Mouse (Mus musculus) frontal cortex, adult (tissue): ENCODE measurements at regions not wholly inside any gene's neighbourhood (a gene's known extent, or its start where the extent isn't known, plus 50 kb on each side); places are given as distances from the start of the nearest gene placed in this dataset.

Source experiments
- ATAC-seq: cut with Nextera tagmentation; 2 replicates; pipeline ENCODE4 v1.9.2; 2017; ENCODE audit warnings: mild to moderate bottlenecking, moderate library complexity, mixed read lengths; ENCODE audit not compliant: low TSS enrichment

GRCm38 (mm10) chr14:58499501-58499900, 429.2 kb downstream of the Fgf9 start:
- ATAC-seq = no peak

GRCm38 (mm10) chr14:58499071-58499470, 428.7 kb downstream of the Fgf9 start:
- no peak for ATAC-seq

- ATAC-seq = no peak
These were observed 426.6 kb downstream of the Fgf9 start for GRCm38 (mm10) chr14:58496902-58497301.

GRCm38 (mm10) chr14:58494400-58494987, 424.1 kb downstream of the Fgf9 start:
- ATAC-seq = no peak

- ATAC-seq = no peak
These were observed 421.8 kb downstream of the Fgf9 start for GRCm38 (mm10) chr14:58492118-58492517.

- no peak for ATAC-seq
These were observed 418.5 kb downstream of the Fgf9 start for GRCm38 (mm10) chr14:58488803-58489202.

GRCm38 (mm10) chr14:58487836-58488235, 417.5 kb downstream of the Fgf9 start:
- no peak for ATAC-seq

- no peak for ATAC-seq
These were observed 410.1 kb downstream of the Fgf9 start for GRCm38 (mm10) chr14:58480454-58480853.

GRCm38 (mm10) chr14:58470678-58471077, 400.3 kb downstream of the Fgf9 start:
- ATAC-seq = no peak

- ATAC-seq = no peak
These were observed 398.1 kb downstream of the Fgf9 start for GRCm38 (mm10) chr14:58468451-58468850.

GRCm38 (mm10) chr14:58467856-58468255, 397.5 kb downstream of the Fgf9 start:
- 0 out of 2 replicates have a peak, but pooled peaks have one; percentile 27 for ATAC-seq

GRCm38 (mm10) chr14:58446776-58447354, 376.5 kb downstream of the Fgf9 start:
- ATAC-seq = no peak

GRCm38 (mm10) chr14:58444496-58444895, 374.1 kb downstream of the Fgf9 start:
- ATAC-seq = no peak

GRCm38 (mm10) chr14:58442501-58442900, 372.2 kb downstream of the Fgf9 start:
- ATAC-seq = no peak

- no peak for ATAC-seq
These were observed 369.6 kb downstream of the Fgf9 start for GRCm38 (mm10) chr14:58439963-58440362.

- no peak for ATAC-seq
These were observed 365.7 kb downstream of the Fgf9 start for GRCm38 (mm10) chr14:58436096-58436495.

- no peak for ATAC-seq
These were observed 356.1 kb downstream of the Fgf9 start for GRCm38 (mm10) chr14:58426472-58426871.

- ATAC-seq = no peak
These were observed 351.6 kb downstream of the Fgf9 start for GRCm38 (mm10) chr14:58421904-58422303.

- no peak for ATAC-seq
These were observed 347.2 kb downstream of the Fgf9 start for GRCm38 (mm10) chr14:58417545-58417944.

GRCm38 (mm10) chr14:58392055-58392726, 321.8 kb downstream of the Fgf9 start:
- ATAC-seq = peak; percentile 31; the same call in 1 of the 2 replicates

GRCm38 (mm10) chr14:58390741-58391140, 320.4 kb downstream of the Fgf9 start:
- no peak for ATAC-seq

- ATAC-seq = no peak
These were observed 317.1 kb downstream of the Fgf9 start for GRCm38 (mm10) chr14:58387348-58388000.

- ATAC-seq = no peak
These were observed 304.7 kb downstream of the Fgf9 start for GRCm38 (mm10) chr14:58375056-58375455.
